Mouse (Mus musculus): ENCODE data around the gene Esyt2.

The Esyt2 gene

GRCm38 (mm10) chr12:116362091-116362490 is 81.1 kb downstream of the Esyt2 start:
- no peak for DNase-seq (ENCODE audit: low spot score)

GRCm38 (mm10) chr12:116366900-116367299 is 85.9 kb downstream of the Esyt2 start:
- no peak for DNase-seq (ENCODE audit: low spot score)

GRCm38 (mm10) chr12:116367346-116367745 is 86.3 kb downstream of the Esyt2 start:
- DNase-seq (ENCODE audit: low spot score), result no peak

GRCm38 (mm10) chr12:116368857-116369256 is 87.9 kb downstream of the Esyt2 start:
- DNase-seq (ENCODE audit: low spot score), result no peak

GRCm38 (mm10) chr12:116383101-116383500 is 102.1 kb downstream of the Esyt2 start:
- DNase-seq (ENCODE audit: low spot score), result no peak

- no peak for DNase-seq (ENCODE audit: low spot score)
Observed at GRCm38 (mm10) chr12:116383995-116384394, 103.0 kb downstream of the Esyt2 start.

GRCm38 (mm10) chr12:116386802-116387201 is 105.8 kb downstream of the Esyt2 start:
- no peak for DNase-seq (ENCODE audit: low spot score)

- no peak for DNase-seq (ENCODE audit: low spot score)
Observed at GRCm38 (mm10) chr12:116389868-116390267, 108.9 kb downstream of the Esyt2 start.

GRCm38 (mm10) chr12:116394327-116394726 is 113.3 kb downstream of the Esyt2 start:
- no peak for DNase-seq (ENCODE audit: low spot score)

GRCm38 (mm10) chr12:116395312-116395711 is 114.3 kb downstream of the Esyt2 start:
- DNase-seq (ENCODE audit: low spot score), result no peak

- no peak for DNase-seq (ENCODE audit: low spot score)
Observed at GRCm38 (mm10) chr12:116396072-116396695, 115.2 kb downstream of the Esyt2 start.

- DNase-seq (ENCODE audit: low spot score), result no peak
Observed at GRCm38 (mm10) chr12:116404012-116404679, 123.2 kb downstream of the Esyt2 start.

GRCm38 (mm10) chr12:116405045-116405835 is 124.2 kb downstream of the Esyt2 start, which contains the start of gene Ncapg2:
Gene Ncapg2, plus strand, starts transcription at chr12:116405402.
- peak; percentile 100 for DNase-seq (ENCODE audit: low spot score)

- peak; percentile 27 for DNase-seq (ENCODE audit: low spot score)
Observed at GRCm38 (mm10) chr12:116405836-116406155, 124.8 kb downstream of the Esyt2 start.

GRCm38 (mm10) chr12:116407883-116408282 is 126.9 kb downstream of the Esyt2 start:
- DNase-seq (ENCODE audit: low spot score), result no peak

GRCm38 (mm10) chr12:116414941-116415340 is 133.9 kb downstream of the Esyt2 start:
- no peak for DNase-seq (ENCODE audit: low spot score)

GRCm38 (mm10) chr12:116416514-116416913 is 135.5 kb downstream of the Esyt2 start:
- no peak for DNase-seq (ENCODE audit: low spot score)

GRCm38 (mm10) chr12:116421656-116422055 is 140.7 kb downstream of the Esyt2 start:
- no peak for DNase-seq (ENCODE audit: low spot score)

GRCm38 (mm10) chr12:116425392-116425791 is 144.4 kb downstream of the Esyt2 start:
- DNase-seq (ENCODE audit: low spot score), result no peak

- DNase-seq (ENCODE audit: low spot score), result no peak
Observed at GRCm38 (mm10) chr12:116433742-116434141, 152.7 kb downstream of the Esyt2 start.

GRCm38 (mm10) chr12:116435232-116435631 is 154.2 kb downstream of the Esyt2 start:
- DNase-seq (ENCODE audit: low spot score), result no peak

GRCm38 (mm10) chr12:116436125-116436524 is 155.1 kb downstream of the Esyt2 start:
- no peak for DNase-seq (ENCODE audit: low spot score)

- DNase-seq (ENCODE audit: low spot score), result no peak
Observed at GRCm38 (mm10) chr12:116438591-116438990, 157.6 kb downstream of the Esyt2 start.
